Mouse (Mus musculus): Measurements from ENCODE around the gene Slc38a10.

The Slc38a10 gene

DNA sequence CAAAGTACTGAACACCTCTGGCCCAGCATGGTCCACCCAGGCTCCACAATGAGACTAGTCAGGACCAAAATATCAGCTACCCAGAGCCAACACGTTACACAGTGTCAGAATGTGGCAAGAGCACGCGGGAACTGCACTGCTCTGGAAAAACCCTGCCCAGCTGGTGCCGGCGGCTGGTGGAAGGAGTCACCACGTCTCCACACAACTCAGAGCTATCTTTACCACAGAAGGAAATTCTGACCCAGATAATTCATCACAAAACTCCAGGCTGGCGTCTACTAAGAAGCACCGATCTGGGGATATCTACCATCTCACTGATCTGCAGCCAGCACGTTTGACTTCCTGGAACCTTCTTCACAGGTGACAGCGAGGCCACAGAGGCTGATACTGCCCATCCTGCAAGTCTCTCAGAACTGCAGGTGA, 11.8 kb downstream of the Slc38a10 start:
- no peak for DNase-seq (ENCODE audit: low spot score in 2 of 2)

DNA sequence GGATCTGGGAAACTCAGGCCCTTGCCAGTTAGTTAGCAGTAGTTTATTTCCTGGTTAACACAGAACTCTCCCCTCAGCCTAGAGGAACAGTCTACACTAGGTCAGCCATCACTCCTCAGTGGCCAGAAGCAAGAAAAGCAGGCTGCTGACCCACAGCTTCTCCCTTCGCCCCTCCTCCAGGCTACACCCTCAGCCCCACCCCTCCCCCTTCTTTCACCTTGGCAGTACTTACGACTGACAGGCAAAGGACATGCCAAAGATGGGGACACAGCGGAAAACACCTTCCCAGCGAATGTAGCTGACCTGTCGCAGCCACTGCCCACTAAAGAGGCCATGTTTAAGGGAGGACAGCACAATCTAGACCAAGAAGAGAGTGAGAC, 13.5 kb downstream of the Slc38a10 start:
- DNase-seq (ENCODE audit: low spot score in 2 of 2), result no peak

DNA sequence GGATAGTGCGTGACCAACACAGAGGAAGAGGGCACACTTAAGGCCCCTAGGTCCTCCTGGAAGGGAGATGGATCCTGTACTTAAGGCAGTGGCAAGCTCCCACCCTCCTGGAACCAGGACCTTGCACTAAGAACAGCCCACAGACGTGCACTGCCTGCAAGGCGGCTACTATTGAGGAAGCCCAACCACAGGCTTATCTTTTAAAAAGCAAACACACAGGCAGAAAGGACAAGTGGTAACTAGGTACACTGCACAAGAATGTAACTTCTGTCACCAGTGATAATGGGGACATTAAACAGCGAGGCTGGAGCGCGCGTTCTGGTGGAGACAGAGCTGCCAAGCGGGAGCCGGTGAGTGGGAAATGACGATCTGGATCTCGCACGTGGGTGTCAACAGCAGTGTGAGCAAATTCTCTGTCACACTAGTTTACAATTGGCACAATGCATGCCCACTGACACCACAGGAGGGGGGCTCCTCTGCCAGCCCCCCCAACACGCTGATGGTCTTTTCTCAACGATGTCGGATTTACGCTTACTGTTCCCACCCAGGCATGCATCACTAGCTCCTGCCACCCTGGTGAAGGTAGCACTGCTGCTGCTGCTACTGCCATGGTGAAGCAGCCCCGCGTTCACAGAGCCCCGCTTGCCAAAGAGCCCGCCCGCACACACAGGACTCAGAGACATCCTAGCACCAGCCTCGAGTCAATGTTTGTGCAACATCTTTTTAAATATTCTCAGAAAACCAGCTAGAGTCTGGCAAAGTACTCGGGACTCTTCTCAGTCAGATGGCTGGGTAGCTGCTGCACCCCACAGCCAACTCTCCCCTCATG, 14.1 kb downstream of the Slc38a10 start:
- peak in 1 of 2 experiments; percentile 35 for DNase-seq (ENCODE audit: low spot score in 2 of 2)

DNA sequence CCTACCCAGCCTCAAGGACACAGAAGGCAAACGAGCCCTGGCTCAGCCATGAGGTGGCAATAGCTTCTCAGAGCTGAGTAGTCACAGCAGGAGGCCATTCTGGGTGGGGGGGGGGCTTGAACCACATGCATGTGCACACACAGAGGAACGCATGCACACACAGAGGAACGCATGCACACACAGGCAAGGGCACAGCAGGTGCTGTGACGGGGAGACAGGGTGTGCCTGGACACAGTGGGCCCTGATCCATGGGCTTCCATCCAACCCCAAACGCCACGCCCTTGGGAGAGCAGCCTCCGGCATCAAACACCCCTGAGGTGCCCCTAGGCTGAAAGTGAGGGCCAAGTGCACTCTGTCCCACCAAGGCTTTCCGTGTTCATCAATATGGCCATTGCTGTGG, 15.0 kb downstream of the Slc38a10 start:
- DNase-seq (ENCODE audit: low spot score in 2 of 2), result no peak

DNA sequence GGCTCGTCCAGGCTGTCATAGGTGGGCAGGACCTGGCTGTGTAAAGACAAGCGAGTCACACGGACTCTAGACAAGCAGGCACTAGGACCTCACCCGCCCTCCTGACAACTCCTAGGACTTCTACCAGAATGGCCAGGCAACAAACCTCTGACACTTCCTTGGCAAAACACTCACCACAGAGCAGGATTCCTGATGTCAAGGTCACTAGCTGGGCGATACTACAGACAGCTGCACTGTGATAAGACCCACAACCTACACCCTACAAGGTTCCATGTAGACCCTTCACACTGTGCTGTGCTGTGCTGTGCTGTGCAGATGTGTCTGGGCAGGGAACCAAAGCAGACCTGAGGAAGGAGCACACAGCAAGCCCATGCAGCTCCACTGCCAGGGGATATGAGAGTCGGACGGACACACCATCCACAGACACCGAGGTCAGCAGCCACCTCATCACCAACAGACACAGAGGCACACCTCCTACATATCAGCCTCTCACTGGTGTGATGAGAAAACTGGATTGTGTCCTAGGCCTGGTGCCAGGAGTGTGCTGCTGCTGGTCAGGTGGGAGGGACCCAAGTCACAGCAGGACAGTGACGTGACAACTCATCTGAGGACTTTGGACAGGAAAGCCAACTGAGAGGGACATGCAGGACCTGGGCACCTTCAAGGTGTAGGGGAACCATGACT, 16.2 kb downstream of the Slc38a10 start:
- DNase-seq (ENCODE audit: low spot score in 2 of 2), result no peak

DNA sequence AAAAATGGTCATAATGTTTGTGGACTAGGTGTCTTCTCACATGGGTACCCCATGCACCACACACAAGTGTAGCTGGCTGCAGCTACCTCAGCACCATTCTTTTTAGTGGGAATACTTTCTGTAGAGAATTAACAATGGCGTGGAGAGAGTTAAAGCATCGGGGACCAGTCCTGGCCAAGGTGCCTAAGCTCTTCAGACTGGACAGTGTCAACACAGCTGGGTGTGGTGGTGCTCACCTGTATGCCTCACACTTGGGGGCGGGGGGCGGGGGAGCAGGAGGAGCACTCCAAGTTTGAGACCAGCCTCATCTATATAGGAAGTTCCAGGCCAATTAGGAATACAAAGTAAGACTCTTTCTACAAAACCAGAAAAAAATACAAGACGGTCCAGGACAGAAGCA, 17.0 kb downstream of the Slc38a10 start:
- no peak for DNase-seq (ENCODE audit: low spot score in 2 of 2)

DNA sequence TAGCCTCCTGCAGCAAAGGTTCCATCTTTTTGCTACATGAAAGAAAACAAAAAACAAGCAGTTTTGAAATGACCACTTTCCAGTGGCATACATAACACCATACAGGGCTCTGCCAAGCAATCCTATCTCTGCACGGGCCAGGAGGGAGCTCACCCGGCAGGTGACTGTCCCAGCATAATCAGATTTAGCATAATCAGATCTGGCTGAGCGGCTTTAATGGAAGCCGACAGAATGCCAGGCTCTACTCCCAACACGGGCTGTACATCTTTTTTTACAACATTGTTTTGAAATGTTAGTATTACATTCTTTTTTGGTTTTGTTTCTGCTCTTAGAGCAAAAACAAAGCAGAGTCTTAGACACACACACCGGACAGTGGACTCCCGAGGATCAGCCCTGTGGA, 21.9 kb downstream of the Slc38a10 start:
- no peak for DNase-seq (ENCODE audit: low spot score in 2 of 2)

DNA sequence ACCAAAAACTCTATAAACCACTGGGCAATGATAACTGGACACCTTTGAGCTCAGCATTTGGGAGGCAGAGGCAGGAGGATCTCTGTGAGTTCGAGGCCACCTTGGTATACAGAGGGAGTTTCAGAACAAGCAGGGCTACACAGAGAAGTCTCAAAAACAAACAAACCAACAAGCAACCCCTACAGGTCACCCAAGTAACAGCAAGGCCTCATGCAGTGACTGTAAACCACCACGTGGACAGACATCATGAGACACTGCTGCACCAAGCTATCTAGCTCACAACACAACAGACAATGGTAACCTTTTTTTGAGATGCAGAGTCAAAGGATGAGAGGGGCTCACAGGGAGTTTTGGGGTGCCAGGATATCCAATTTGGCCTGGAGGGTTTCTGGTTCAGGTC, 24.3 kb downstream of the Slc38a10 start:
- no peak for DNase-seq (ENCODE audit: low spot score in 2 of 2)

DNA sequence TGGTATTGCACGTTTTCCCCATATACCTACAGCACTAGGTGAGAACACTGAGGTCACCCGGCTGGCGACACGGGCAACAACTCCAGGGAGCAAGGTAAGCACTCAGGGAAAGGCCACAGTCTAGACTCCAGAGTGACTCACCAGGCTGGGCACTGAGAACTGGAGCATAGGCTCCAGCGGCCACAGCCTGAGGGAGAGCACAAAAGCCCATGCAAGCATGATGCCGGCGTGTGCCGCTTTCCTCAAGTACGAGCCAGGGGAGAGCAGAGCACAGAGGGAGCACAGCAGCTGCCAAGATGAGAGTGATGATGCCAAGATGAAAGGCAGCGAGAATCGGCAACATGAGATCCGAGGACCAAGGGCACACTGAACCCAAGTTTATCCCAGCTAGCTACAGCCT, 29.0 kb downstream of the Slc38a10 start:
- DNase-seq (ENCODE audit: low spot score in 2 of 2), result no peak

DNA sequence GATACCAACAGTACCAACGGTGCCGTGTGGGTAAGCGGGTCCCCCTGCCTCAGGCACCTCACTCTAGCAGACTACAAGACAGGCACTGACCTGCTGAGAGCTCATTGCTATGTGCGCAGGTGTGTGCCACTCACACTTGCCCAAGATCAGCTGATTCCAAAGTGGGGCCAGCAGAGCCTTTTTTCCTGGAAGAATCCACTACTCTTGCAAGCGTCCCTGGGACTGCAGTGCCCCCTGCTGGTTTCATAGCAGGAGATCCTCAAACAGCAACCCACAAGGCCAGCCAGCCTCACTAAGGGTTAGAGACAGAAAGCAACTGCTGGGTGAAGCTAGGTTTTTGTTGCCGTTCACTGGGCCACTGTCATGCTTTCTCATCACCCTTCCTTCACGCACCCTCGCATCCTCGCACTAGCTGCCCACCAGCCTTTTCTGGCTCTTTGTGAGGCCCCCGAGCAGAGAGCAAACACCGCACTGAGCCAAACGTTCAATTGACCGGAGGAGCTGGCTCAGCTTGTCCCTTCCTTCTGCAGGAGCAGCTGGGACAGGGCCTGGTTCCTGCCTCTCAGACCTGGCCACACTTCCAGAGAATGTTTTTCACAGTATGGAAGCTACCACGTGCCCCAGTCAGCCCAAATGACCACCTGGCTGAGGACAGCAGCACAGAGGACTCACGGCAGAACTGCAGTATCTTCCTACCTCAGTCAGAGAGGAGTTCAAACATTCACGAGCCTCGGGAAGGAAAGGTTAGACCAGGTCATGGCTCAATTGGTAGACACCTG, 30.3 kb downstream of the Slc38a10 start:
- peak; percentile 27 to 74 for DNase-seq (ENCODE audit: low spot score in 2 of 2)

DNA sequence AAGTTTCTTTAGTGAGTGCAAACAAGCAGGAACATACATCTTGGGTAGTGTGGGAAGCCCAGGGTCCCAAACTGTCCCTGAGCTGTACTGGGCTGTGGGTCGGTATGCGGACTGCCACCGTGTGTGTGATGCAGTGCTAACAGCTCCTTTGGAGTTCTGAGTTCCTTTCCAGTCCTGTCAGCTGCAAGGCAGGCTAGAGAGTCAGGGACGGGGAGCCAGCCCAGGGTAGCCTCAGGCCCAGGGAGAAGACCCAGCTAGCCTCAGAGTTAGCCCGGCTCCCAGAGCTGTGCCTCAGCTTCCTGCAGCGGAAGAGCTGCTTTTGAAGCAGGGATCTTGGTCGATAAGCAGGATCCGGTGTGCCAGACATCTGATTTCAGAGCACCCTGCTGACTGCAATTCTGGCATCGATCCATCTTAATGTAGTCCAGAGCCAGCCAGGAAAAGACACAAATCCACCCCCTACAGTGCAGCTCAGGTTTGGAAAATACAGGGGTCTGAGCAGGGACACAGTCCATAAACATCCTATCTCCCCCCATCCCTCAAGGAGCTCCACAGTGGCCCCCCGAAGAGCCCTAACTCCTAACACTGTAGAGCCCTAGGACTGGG, 31.1 kb downstream of the Slc38a10 start:
- no peak for DNase-seq (ENCODE audit: low spot score in 2 of 2)

DNA sequence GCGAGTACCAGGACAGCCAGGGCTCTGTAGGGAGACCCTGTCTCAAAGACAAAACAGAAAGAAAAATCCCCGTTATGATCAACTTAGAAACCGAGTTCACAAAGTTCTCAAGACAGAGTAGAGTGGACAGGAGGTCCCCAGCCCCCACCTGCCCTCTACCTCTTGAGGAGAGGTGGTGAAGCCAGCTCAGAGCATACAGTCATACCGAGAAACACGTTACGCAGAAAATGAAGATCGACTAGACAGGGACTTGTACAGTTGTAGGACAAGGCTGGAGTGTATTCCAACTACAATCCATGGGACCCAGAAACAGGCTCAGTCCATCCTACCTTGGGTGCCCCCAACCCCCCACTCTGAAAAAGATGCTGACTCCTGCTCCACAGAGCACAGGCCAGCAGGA, 32.0 kb downstream of the Slc38a10 start:
- no peak for DNase-seq (ENCODE audit: low spot score in 2 of 2)

DNA sequence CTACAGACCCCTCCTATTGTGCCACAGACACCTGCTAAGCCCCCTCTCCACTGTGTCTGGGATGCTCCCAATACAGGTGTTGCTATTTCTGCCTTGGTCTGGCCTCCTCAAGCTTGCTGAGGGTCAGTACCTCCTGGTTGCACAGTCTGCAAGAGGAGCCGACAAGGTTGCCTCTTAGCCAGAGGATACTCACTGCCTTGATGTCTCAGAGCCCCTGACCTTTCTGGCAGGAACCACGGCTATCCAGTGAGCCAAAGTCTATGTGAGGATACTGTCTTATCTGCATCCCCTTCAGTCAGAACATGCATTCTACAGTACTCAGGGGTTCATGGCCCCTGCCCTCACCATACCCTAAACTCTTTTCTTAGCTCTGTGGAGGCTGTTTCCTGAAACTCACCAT, 33.5 kb downstream of the Slc38a10 start:
- DNase-seq (ENCODE audit: low spot score in 2 of 2), result no peak

DNA sequence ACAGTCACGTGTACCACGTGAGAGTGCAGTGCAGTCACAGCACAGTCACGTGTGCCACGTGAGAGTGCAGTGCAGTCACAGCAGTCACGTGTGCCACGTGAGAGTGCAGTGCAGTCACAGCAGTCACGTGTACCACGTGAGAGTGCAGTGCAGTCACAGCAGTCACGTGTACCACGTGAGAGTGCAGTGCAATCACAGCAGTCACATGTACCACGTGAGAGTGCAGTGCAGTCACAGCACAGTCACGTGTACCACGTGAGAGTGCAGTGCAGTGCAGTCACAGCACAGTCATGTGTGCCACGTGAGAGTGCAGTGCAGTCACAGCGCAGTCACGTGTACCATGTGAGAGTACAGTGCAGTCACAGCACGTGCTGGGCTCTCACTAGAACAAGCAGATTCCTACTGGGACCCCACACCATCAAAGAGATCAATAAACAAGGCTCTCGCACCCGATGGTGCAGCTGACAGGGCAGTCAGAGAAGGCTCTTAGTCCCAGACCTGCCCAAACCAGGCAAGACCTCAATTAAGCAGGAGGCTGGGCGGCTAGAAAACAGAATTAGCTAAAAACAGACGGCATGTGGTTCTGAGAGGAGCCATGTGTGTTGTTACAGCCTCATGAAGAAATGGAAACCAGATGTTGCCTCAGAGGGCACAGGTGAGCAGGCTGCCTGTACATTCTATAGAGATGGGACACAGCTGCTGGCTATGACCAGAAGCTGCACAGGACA, 36.5 kb downstream of the Slc38a10 start:
- DNase-seq (ENCODE audit: low spot score in 2 of 2), result no peak

DNA sequence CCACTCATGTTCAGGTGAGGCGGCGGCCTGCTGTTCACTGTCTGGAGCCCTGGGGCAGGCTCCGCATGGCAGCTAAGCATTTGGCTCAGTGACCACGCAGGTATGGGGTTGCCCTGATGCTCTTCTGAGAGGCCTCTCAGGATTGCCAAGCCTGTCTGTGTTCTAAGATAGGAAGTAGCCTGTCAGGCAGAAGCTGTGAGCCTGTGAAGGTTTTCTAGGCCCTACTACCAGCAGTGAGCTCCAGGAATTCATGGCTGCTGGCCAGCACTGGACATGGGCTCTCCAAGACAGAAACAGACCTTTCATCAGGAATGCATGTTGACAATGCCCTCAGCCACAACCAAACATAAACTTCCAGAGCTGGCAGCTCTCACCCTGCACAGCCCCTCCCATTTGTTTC, 39.0 kb downstream of the Slc38a10 start:
- no peak for DNase-seq (ENCODE audit: low spot score in 2 of 2)

DNA sequence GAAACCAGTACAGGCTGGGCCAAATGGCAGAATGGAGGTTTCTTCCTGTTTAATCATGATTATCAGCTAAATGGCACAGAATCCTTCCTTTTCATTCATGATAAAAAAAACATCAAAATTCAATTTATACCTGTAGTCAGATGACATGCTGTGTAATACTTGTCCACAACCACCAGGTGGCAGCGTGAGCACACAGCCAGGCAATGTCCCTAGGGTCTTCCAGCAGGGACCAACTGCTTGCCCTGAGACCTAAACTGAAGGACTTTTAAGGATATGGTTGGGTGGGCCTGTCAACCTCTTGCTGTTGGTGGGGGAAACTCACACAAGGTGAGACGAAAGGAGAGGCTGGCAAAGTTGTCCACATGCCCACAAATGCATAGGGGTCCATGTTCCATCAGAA, 40.1 kb downstream of the Slc38a10 start:
- peak in 1 of 2 experiments; percentile 80 for DNase-seq (ENCODE audit: low spot score in 2 of 2)

DNA sequence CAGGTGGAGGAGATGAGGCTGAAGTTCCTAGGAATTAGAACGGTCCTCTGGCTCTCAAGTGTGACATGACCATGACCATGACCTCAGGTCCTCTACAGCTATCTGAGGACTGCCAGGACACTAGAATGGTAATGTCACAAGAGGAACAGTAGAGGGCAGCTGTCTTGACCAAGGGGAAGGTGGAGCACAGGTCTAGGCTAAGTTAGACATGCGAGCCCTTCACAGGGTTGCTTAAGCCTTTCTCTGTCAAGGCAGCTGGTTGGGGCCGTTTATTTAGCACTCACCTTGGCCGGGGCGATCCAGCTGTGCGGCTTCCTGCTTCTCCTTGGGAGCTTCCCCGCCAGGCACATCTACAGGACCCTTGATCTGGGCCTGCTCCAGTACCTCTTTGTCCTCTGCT, 40.6 kb downstream of the Slc38a10 start:
- no peak for DNase-seq (ENCODE audit: low spot score in 2 of 2)

DNA sequence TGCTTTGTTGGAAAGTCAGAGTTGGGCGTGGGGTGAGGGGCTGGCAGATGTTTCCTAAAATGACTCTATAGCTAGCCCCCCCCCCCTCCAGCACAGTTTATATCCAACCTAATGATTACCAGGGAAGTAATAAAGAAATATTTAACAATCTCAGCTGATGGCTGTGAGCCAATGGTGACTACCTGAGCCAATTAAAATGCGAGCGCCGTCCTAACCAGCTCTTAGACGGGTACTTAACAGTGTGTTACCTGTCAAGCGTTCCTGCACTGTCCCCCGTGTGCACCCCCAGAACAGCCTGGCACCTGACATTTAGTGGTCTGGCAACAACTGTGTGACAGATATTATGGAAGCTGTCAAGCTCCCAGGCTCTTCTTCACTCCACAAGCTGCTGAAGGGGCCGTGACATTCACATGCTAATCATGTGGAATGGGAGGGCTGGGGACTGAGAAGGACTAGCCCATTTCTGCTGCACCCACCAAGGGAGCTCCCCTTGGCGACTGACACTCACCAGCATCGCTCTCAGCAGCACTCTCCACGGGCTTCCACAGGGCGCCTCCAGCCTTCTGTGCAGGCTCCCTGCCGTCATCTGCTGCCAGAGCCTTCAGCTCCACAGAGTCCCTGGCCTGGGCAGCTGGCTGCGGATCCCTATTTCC, 41.5 kb downstream of the Slc38a10 start:
- no peak for DNase-seq (ENCODE audit: low spot score in 2 of 2)

DNA sequence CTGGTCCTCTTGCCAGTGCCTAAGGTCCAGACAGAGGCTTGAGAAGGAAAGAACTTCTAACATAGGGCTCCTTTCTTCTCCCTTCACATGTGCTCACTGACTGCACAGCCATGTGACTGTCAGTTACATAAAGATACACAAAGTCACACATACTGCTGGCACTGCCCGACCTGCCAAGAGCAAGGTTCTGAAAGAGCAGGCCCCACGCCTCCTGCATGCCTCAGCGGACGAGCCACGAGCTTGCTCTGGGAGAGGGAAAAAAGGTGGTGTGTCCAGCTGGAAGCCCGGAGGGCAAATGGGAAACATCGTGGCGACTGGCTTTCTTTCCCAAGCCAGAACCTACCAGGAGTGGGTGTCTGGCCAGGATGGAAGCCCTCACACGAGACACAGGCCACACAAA, 43.4 kb downstream of the Slc38a10 start:
- no peak for DNase-seq (ENCODE audit: low spot score in 2 of 2)

DNA sequence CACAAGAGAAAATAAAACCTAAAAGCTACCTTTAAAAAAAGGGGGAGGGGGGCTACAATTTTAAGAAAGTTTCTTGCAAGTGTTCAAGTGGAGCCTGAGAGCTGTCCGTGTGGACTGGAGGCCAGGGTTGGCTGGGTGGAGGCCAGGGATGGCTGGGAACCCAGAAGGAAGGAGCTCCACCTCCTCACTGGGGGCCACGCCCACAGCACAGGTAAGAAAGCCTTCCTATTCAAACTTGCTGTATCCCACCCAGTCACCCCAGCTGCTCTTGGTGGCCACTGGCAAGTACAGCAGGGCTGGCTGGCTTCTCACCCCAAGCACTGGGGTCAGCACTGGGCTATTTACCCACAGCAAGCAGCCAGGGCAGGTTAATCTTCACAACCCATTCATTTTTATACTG, 44.1 kb downstream of the Slc38a10 start:
- DNase-seq (ENCODE audit: low spot score in 2 of 2), result no peak

DNA sequence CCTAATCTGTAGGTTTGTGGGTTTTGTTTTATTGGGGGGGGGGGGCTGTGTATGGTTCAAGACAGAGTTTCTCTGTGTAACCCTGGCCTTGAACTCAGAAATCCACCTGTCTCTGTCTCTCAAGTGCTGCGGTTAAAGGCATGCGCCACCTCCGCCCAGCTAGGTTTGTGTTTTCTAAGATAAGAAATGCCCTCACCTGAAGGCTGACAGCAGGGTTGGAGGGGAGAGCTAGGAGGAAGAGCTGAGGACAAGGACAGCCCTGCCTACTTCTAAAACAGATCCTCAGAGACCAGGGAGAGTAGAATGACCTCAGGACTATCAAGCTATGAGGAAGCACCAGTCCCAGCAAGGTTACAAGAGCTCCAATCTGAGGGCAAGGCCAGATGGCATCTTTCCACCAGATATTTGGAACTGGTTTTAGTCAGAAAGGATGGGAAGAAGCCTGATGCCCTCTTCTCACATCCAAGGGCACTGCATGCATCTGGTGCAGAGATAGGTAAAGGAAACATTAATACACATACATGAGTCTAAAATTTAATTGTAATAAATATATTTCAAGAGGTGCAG, 47.6 kb downstream of the Slc38a10 start:
- DNase-seq (ENCODE audit: low spot score in 2 of 2), result no peak

All from spleen, postnatal 4 days (tissue).